Mouse (Mus musculus): Measurements from ENCODE around the gene Tmem121b.

Tmem121b gene

GRCm38 (mm10) chr6:120465393-120465792 lies 28.2 kb downstream of the Tmem121b start:
- DNase-seq (ENCODE audit: low spot score in 2 of 2): no peak

- no peak for DNase-seq (ENCODE audit: low spot score in 2 of 2)
These were observed 29.1 kb downstream of the Tmem121b start for GRCm38 (mm10) chr6:120464406-120464939.

- no peak for DNase-seq (ENCODE audit: low spot score in 2 of 2)
These were observed 29.7 kb downstream of the Tmem121b start for GRCm38 (mm10) chr6:120463884-120464283.

GRCm38 (mm10) chr6:120463086-120463871 lies 30.3 kb downstream of the Tmem121b start, which contains the start of gene Il17ra:
TSS of gene Il17ra (plus strand) at chr6:120463247.
- DNase-seq (ENCODE audit: low spot score in 2 of 2): no peak

GRCm38 (mm10) chr6:120462251-120462650 lies 31.4 kb downstream of the Tmem121b start:
- DNase-seq (ENCODE audit: low spot score in 2 of 2): no peak

GRCm38 (mm10) chr6:120461217-120461616 lies 32.4 kb downstream of the Tmem121b start:
- no peak for DNase-seq (ENCODE audit: low spot score in 2 of 2)

- no peak for DNase-seq (ENCODE audit: low spot score in 2 of 2)
These were observed 35.9 kb downstream of the Tmem121b start for GRCm38 (mm10) chr6:120457751-120458150.

GRCm38 (mm10) chr6:120457074-120457473 lies 36.5 kb downstream of the Tmem121b start:
- no peak for DNase-seq (ENCODE audit: low spot score in 2 of 2)

GRCm38 (mm10) chr6:120454627-120455077 lies 39.0 kb downstream of the Tmem121b start:
- DNase-seq (ENCODE audit: low spot score in 2 of 2): no peak

- DNase-seq (ENCODE audit: low spot score in 2 of 2): no peak
These were observed 40.1 kb downstream of the Tmem121b start for GRCm38 (mm10) chr6:120453556-120453955.

GRCm38 (mm10) chr6:120453103-120453445 lies 40.5 kb downstream of the Tmem121b start:
- no peak for DNase-seq (ENCODE audit: low spot score in 2 of 2)

GRCm38 (mm10) chr6:120452384-120453102 lies 41.1 kb downstream of the Tmem121b start:
- no peak for DNase-seq (ENCODE audit: low spot score in 2 of 2)

GRCm38 (mm10) chr6:120450208-120450607 lies 43.4 kb downstream of the Tmem121b start:
- no peak for DNase-seq (ENCODE audit: low spot score in 2 of 2)

GRCm38 (mm10) chr6:120443363-120444355 lies 49.9 kb downstream of the Tmem121b start:
- DNase-seq (ENCODE audit: low spot score in 2 of 2): no peak

- DNase-seq (ENCODE audit: low spot score in 2 of 2): no peak
These were observed 51.3 kb downstream of the Tmem121b start for GRCm38 (mm10) chr6:120442171-120442749.
